Mouse (Mus musculus) activated CD4-positive, CD25-positive, alpha-beta regulatory T cell, adult 4 months (primary cell): ENCODE results near the gene Ostm1. TPM values are rescaled to one million over a fixed set of nuclear protein-coding genes. Genes with fewer than 3 reads are reported as not detected.

ENCODE experiments used
- ATAC-seq: one replicate; pipeline ENCODE4 v1.8.0; 2017
- polyA plus RNA-seq, 2 experiments: library from polyadenylated mRNA; unstranded; fragments of 100-300 nt; shearing (Covaris generic); gene quantifications; one replicate each; pipeline ENCODE4 v1.2.1; 2017

Gene Ostm1
- polyA plus RNA-seq, 2 experiments from 2014 or later, result 35.5 to 46.7 TPM

DNA sequence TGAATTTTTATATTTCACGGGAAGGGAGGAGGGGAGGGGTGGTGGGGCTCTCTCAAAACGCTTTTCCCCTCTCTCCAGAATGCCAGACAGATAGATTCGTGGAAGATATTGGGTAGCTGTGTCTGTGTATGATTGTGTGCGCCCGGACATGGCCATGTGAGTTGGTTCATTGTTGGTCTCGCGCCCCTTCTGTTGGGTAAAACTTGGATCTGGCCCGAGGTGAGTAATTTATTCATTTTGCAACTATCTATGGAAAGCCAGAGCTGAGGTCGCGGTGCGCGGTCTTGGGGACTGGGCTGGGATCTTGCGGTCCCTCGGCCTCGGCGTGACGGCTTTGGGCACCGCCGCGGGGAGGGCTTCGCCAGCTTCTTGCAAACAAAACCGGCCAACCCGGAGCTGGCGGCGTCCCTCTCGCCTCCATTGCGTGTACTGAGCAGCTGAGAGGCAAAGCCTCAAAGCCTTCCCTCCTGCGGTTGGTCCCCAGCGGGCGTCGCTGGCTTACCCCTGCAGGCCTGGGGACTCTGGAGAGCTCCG, 347 bp downstream of the Ostm1 start:
- ATAC-seq, result no peak

DNA sequence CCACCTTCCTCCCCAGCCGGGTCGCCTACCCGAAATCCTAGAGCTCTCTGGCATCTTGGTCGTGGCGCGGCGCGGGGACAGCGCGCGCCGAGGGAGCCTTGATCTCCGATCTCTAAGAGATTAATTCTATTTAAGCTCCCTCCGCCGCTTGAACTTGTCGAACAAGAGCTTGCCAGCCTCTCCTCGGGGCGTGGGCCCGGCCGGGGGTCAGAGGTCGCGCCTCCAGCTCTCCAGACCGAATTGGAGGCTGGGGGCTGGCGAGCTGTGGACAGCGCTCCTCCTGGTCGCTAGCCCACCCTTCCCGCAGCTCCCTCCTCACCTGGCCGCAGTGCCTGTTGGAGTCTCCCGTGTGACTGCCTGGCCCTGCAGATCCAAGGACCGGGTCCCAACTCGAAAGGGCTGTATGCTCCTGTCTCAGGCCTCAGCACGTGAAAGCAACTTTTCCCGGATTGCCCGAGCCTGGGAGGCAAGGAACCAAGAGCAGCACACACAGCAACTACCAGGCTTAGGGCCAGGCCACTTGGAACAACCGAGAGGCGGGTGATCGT, 888 bp downstream of the Ostm1 start:
- ATAC-seq, result no peak

GRCm38 (mm10) chr10:42585156-42585555, 1.5 kb downstream of the Ostm1 start:
- no peak for ATAC-seq

GRCm38 (mm10) chr10:42585596-42586305, 2.1 kb downstream of the Ostm1 start:
- ATAC-seq, result no peak

DNA sequence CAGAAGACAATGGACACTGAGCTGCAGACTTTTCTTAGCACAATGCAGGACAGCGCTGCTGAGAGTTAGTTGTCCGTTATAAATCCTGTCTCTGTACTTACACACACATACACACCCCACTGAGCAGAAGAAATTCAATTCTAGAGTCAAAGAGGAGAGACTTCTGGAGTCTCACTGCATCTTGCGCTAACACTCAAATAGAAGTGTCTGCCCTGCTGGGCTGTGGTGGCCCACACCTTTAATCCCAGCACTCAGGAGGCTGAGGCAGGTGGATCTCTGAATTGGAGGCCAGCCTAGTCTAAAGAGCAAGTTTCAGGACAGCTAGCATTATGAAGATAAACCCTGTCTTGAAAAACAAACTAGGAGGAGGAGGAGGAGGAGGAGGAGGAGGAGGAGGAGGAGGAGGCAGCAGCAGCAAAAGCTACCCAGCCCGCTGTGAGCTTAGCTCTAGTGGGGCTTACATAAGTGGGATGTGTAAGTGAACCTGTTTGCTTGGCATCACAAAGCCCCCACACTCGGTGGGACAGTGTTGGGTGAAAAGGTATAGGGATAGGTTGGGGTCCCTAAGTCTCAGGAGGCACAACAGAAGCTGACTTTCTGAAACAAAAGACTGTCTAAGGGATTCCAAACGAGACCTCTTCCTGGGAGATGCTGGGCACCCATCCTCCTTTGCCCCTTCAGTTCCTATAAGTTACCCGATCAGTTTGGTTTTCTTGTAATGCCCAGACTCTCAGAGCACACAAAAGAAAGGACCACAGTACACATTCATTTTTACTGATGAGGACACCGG, 4.5 kb downstream of the Ostm1 start:
- ATAC-seq, result no peak

GRCm38 (mm10) chr10:42589505-42589904, 5.9 kb downstream of the Ostm1 start:
- no peak for ATAC-seq

- ATAC-seq, result no peak
Measured at GRCm38 (mm10) chr10:42590261-42591184, 6.9 kb downstream of the Ostm1 start.

GRCm38 (mm10) chr10:42591185-42591992, 7.8 kb downstream of the Ostm1 start:
- no peak for ATAC-seq

DNA sequence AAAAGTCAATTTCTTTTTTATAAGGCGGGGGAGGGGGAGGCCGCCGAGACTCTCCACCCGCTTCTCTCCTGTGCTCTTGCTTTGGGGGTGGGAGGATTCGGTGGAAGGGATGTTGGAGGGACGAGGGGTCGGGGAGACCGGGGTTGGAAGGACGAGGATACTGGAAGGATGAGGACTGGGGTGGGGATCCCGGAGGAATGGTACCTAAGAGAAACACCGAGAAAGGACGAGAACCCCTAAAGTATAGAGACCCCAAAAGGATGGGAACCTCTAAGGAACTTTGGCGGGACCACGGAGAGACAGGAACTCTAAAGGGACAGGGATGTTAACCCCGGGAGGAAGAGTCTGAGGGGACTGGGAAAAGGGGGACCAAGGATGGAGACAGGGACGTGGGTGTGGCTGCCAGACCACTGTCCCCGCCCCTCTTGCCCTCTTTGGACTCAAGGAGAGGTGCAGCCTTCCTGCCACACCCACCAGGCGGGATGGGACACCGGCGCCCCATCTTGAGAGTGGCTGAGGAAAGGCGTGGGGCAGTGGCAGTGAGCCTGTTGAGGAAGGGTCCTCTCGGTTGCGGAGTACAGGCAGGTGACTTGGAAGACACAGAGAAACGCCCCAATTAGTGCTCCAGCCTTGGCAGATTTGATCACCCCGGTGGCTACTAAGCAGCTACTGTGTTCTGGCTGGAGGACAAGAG, 8.5 kb downstream of the Ostm1 start:
- ATAC-seq, result no peak

GRCm38 (mm10) chr10:42593201-42593600, 9.6 kb downstream of the Ostm1 start:
- no peak for ATAC-seq

- no peak for ATAC-seq
Measured at GRCm38 (mm10) chr10:42598615-42599014, 15.0 kb downstream of the Ostm1 start.

DNA sequence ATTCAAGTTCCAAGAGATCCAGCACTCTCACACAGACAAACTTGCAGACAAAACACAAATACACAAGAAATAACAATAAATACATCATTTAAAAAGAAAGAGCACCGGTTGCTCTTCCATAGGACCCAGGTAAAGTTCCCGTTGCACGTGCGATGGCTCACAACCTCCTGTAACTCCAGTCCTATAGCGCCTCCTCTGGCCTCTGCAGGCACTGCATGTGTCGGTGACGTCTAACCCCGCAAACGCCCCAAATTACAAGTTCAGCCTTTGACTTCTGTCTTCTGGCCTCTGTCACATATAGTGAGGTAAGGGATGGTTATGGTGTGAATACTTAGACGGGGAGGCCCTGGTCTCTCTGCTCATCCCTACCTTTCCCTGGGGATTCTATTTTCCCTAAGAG, 17.9 kb downstream of the Ostm1 start:
- ATAC-seq, result no peak

DNA sequence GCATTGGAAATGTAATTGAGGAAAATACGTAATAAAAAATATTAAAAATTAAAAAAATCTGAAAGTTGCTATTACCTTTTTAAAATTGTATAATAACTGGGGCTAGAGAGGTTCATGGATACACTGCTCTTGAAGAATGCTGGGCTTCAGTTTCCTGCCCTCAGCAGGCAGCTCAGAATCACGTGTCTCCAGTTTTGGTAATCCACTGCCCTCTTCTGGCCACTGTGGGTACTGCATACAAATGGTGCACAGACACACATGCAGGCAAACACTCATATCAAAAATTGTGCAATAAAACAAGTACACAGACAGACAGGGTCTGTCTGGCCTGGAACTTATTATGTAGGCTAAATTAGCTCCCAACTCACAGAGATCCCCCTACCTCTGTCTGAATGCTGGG, 21.3 kb downstream of the Ostm1 start:
- ATAC-seq, result no peak

DNA sequence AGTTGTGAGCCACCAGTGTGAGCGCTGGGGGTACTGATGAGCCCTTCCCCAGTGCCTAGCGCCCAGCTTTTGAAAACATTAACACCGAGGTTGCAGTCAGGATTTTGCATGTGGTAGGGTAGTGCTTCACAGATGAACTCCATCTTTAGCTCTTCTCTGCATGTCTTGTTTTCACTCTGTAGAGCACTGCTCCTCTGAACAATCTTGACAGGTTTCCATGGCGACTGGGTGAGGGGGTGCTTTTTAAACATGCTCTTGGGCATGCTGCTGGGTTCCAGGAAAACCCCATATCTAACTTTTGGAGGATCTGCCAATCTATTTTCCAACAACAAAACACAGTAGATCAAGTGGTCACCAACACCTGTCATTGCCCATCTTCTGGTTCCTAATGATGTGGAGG, 23.1 kb downstream of the Ostm1 start:
- no peak for ATAC-seq

- no peak for ATAC-seq
Measured at GRCm38 (mm10) chr10:42613075-42613474, 29.5 kb downstream of the Ostm1 start.

DNA sequence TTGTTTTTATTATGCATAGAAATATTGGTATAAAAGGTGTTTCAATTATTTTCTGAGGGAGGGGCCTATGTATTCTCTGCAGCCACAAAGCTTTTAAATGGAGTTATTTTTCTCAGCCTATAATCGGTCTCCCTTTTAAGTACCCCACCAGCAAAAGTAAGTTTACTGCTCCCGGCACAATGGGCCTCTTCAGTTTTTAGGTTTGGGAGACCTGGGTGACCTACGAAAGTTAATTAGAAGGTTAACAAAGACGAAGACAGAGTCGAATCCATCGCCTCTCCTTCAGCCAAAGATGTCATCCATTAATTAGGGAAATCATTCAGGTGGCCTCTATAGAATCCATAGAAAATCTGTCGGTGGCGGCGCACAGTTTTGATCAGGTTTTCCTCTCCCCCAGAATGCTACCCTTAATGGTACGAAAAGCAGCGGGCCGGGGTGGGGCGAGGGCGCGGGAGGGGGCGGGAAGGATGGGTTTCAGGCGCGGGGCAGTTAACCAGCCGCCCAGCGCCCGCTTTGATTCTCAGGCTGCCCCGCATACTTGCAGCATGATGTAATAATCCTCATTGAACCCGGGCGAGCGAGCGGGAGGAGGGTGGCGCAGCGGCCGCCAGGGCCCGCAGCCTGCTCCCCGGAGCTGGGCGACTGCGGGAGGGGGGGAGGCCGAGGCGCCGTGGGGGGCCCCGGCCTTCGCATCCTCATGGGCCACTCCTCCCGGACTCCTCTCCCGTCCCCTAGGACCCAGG, 30.2 kb downstream of the Ostm1 start:
- ATAC-seq, result no peak

GRCm38 (mm10) chr10:42614766-42615165, 31.1 kb downstream of the Ostm1 start:
- ATAC-seq, result no peak

- ATAC-seq, result no peak
Measured at GRCm38 (mm10) chr10:42618291-42618690, 34.7 kb downstream of the Ostm1 start.

- no peak for ATAC-seq
Measured at GRCm38 (mm10) chr10:42625907-42626306, 42.3 kb downstream of the Ostm1 start.
